Mouse (Mus musculus) hindbrain, embryonic 14.5 days (tissue): ENCODE results near the gene Pex1. TPM values are rescaled to one million over a fixed set of nuclear protein-coding genes. Genes with fewer than 3 reads are reported as not detected.
"Not testable (repeated sequence)": the region's sequence is repeated elsewhere in the genome, so short reads cannot be mapped to it uniquely, and the experiment has no call there.

Source experiments
- ATAC-seq: fragments of 200-750 bp; cut with Nextera tagmentation; 2 replicates; pipeline ENCODE4 v1.8.0; 2017; ENCODE audit warnings: moderate number of reproducible peaks, mild to moderate bottlenecking, moderate TSS enrichment, moderate library complexity; ENCODE audit not compliant: low FRiP score
- DNase-seq: peaks from one replicate; pipeline ENCODE4 v3.0.0-alpha.2; 2015; ENCODE audit warnings: low spot score
- H3K27ac ChIP-seq: fragments of 300-500 bp; sonication (generic); 2 replicates; pipeline ENCODE4 v1.5.1; 2014; ENCODE audit warnings: mild to moderate bottlenecking, moderate library complexity
- H3K27me3 ChIP-seq: fragments of 300-500 bp; sonication (generic); 2 replicates; pipeline ENCODE4 v1.6.1; 2014; ENCODE audit warnings: mild to moderate bottlenecking, low read length, mixed read lengths; ENCODE audit not compliant: control insufficient read depth, insufficient read depth
- H3K36me3 ChIP-seq: fragments of 300-500 bp; sonication (generic); replicated peaks from 2 replicates; pipeline ENCODE4 v1.6.1; 2014; ENCODE audit not compliant: control insufficient read depth, insufficient read depth
- H3K4me1 ChIP-seq: fragments of 300-500 bp; sonication (generic); replicated peaks from 2 replicates; pipeline ENCODE4 v1.6.1; 2014; ENCODE audit warnings: antibody characterized with exemption, low read length, mixed read lengths; ENCODE audit not compliant: control insufficient read depth, insufficient read depth
- H3K4me2 ChIP-seq: fragments of 300-500 bp; sonication (generic); replicated peaks from 2 replicates; pipeline ENCODE4 v1.6.1; 2014; ENCODE audit warnings: mild to moderate bottlenecking, moderate library complexity
- H3K4me3 ChIP-seq: fragments of 300-500 bp; sonication (generic); replicated peaks from 2 replicates; pipeline ENCODE4 v1.5.1; 2014; ENCODE audit warnings: mild to moderate bottlenecking, low read length
- H3K9ac ChIP-seq: fragments of 300-500 bp; sonication (generic); 2 replicates; pipeline ENCODE4 v1.6.1; 2014
- H3K9me3 ChIP-seq: fragments of 300-500 bp; sonication (generic); 2 replicates; pipeline ENCODE4 v1.6.1; 2016; ENCODE audit warnings: low read length; ENCODE audit not compliant: control insufficient read depth
- WGBS: fragments of 180-500 bp; shearing (Covaris S2); extraction: QIAGEN DNeasy Blood & Tissue Kit; methylation state at CpG from one replicate; pipeline ENCODE4 v1.1.7; 2014; 5-methylcytosine and 5-hydroxymethylcytosine counted together
- polyA plus RNA-seq: library from polyadenylated mRNA; unstranded; fragments of >200 nt; fragmentation: Nextera tagmentation; extraction: Ambion mirVana; gene quantifications from 2 replicates; pipeline ENCODE4 v1.2.1, GENCODE M21; 2014

Pex1 gene
- polyA plus RNA-seq, 1 experiment from 2014 or later, result 25.2 TPM

DNA sequence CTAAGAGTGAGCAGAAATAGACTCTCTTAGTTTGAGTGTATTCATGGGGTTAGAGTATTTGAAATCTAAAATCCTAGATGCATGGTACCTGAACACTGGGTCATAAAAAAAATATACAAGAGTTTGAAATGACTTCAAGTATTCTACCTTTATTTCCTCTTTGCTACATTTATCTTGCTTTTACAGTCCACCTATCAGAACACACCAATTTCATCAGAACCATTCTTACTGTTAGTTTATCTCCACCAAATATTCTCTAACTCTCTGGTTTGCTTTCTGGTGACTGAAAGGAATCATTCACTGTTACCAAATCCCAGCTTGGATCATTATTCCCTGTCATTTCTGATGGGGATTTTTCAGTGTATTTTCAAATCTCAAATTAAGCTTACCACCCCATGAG, 1.3 kb downstream of the Pex1 start:
- peak overlapping the region; percentile 88 for H3K4me3 ChIP-seq
- no peak overlapping the region for H3K27ac ChIP-seq
- H3K27me3 ChIP-seq, result no peaks in the 10 kb centered on the region
- H3K9me3 ChIP-seq, result no peaks in the 10 kb centered on the region
- DNase-seq (no peak), ATAC-seq (no peak)
- H3K9ac ChIP-seq, result peak overlapping the region; percentile 83
- H3K4me2 ChIP-seq, result peak overlapping the region; percentile 89
- H3K4me1 ChIP-seq, result peaks cover 19% of the 10 kb centered on the region
- H3K36me3 ChIP-seq, result peaks cover 6% of the 10 kb centered on the region

DNA sequence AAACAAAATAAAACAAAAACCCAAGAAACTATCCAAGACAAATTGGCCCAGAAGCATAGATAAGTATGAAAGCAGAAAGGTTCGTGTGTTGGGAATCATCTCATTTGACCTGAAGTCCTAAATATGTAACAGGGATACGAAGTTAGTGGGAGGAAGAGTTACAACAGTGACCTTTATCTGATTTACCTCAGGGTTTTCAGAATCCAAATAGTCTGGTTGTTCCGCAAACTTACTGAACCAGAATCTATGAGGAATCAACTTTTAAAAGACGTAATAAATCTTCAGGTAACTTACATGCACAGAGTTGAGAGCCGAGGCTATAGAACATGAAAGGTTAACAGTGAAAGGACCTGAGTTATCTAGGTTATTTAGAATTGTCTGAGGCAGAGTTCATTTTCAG, 2.9 kb downstream of the Pex1 start:
- ATAC-seq (no peak), DNase-seq (no peak)
- 93% methylated on average over 5 of the region's 5 CpGs for WGBS
- H3K27me3 ChIP-seq, result no peaks in the 10 kb centered on the region
- peaks cover 19% of the 10 kb centered on the region for H3K4me1 ChIP-seq
- no peak overlapping the region for H3K27ac ChIP-seq
- H3K36me3 ChIP-seq, result 0 out of 2 replicates have a peak, but pooled peaks cover 4% of the 10 kb centered on the region
- H3K4me3 ChIP-seq, result no peak overlapping the region
- H3K4me2 ChIP-seq, result no peak overlapping the region
- H3K9me3 ChIP-seq, result no peaks in the 10 kb centered on the region
- H3K9ac ChIP-seq, result no peak overlapping the region

GRCm38 (mm10) chr5:3600298-3600697, 4.4 kb downstream of the Pex1 start:
- peaks cover 9% of the 10 kb centered on the region for H3K4me1 ChIP-seq
- H3K9me3 ChIP-seq, result no peaks in the 10 kb centered on the region
- H3K9ac ChIP-seq, result no peak overlapping the region
- DNase-seq (no peak), ATAC-seq (no peak)
- no peak overlapping the region for H3K4me2 ChIP-seq
- peaks cover 12% of the 10 kb centered on the region for H3K36me3 ChIP-seq
- WGBS, result 81% methylated on average over 1 of the region's 1 CpGs
- H3K27ac ChIP-seq, result no peak overlapping the region
- H3K4me3 ChIP-seq, result no peak overlapping the region
- H3K27me3 ChIP-seq, result no peaks in the 10 kb centered on the region

- peaks cover 8% of the 10 kb centered on the region for H3K4me1 ChIP-seq
- H3K27ac ChIP-seq, result no peak overlapping the region
- H3K4me2 ChIP-seq, result no peak overlapping the region
- 90% methylated on average over 3 of the region's 3 CpGs for WGBS
- H3K36me3 ChIP-seq, result peaks cover 17% of the 10 kb centered on the region
- no peak overlapping the region for H3K4me3 ChIP-seq
- H3K27me3 ChIP-seq, result no peaks in the 10 kb centered on the region
- no peak for ATAC-seq
- H3K9me3 ChIP-seq, result no peaks in the 10 kb centered on the region
- no peak for DNase-seq
- no peak overlapping the region for H3K9ac ChIP-seq
These were observed 4.9 kb downstream of the Pex1 start for GRCm38 (mm10) chr5:3600790-3601189.

DNA sequence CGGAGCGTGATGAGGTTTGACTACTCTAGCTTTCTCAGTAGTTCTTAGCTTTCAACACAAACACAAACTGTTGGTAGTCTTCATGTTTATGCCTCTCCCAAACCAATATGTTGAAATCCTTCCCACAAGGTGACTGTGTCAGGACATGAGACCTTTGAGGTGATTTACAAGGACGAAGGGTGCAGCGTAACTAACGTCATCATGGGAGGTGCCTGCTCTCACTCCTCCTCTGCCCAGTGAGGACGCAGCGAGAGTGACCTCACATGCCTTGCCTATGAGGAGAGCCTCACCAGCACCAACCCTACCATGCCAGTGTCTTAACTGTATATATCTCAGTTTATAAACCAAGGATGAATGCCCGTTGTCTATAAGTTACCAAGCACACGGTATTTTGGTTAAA, 11.2 kb downstream of the Pex1 start:
- DNase-seq, result no peak
- H3K9ac ChIP-seq, result no peak overlapping the region
- no peak for ATAC-seq
- 96% methylated on average over 9 of the region's 9 CpGs for WGBS
- no peak overlapping the region for H3K4me2 ChIP-seq
- no peaks in the 10 kb centered on the region for H3K27me3 ChIP-seq
- no peak overlapping the region for H3K4me3 ChIP-seq
- peaks cover 56% of the 10 kb centered on the region for H3K36me3 ChIP-seq
- H3K4me1 ChIP-seq, result no peaks in the 10 kb centered on the region
- no peaks in the 10 kb centered on the region for H3K9me3 ChIP-seq
- H3K27ac ChIP-seq, result no peak overlapping the region

GRCm38 (mm10) chr5:3609241-3609640, 13.4 kb downstream of the Pex1 start:
- no peak for ATAC-seq
- WGBS, result 95% methylated on average over 7 of the region's 7 CpGs
- no peak for DNase-seq
- Histone ChIP-seq H3K36me3 (peaks cover 55% of the 10 kb centered on the region), H3K9me3 (no peaks in the 10 kb centered on the region), H3K9ac (no peak overlapping the region), H3K27me3 (no peaks in the 10 kb centered on the region), H3K4me3 (no peak overlapping the region), H3K4me1 (no peaks in the 10 kb centered on the region), H3K27ac (no peak overlapping the region), H3K4me2 (no peak overlapping the region)

DNA sequence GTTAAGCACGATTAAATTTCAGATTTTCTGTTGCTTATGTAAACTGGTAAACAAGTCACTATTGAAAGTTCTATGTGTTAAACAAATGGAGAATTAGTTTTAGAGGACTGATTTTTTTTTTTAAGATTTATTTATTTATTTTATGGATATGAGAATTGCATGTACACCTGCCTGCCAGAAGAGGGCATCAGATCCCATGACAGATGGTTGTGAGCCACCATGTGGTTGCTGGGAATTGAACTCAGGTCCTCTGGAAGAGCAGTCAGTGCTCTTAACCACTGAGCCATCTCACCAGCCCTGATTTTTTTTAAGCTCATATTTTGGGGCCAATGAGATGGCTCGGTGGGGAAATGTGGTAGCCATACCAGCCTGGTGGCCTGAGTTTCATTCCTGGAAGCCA, 16.0 kb downstream of the Pex1 start:
- H3K27me3 ChIP-seq, H3K27ac ChIP-seq, DNase-seq, H3K4me3 ChIP-seq, H3K9me3 ChIP-seq, H3K4me1 ChIP-seq, ATAC-seq, H3K9ac ChIP-seq, H3K4me2 ChIP-seq: not testable (repeated sequence)
- 100% methylated on average over 2 of the region's 2 CpGs for WGBS
- peaks cover 52% of the 10 kb centered on the region for H3K36me3 ChIP-seq

GRCm38 (mm10) chr5:3620486-3620885, 24.6 kb downstream of the Pex1 start:
- no peaks in the 10 kb centered on the region for H3K9me3 ChIP-seq
- H3K36me3 ChIP-seq, result peaks cover 87% of the 10 kb centered on the region
- no peaks in the 10 kb centered on the region for H3K27me3 ChIP-seq
- ATAC-seq, result no peak
- WGBS, result 81% methylated on average over 7 of the region's 7 CpGs
- H3K4me1 ChIP-seq, result no peaks in the 10 kb centered on the region
- H3K27ac ChIP-seq, result no peak overlapping the region
- H3K4me2 ChIP-seq, result no peak overlapping the region
- no peak for DNase-seq
- no peak overlapping the region for H3K4me3 ChIP-seq
- H3K9ac ChIP-seq, result no peak overlapping the region

- no peak overlapping the region for H3K4me3 ChIP-seq
- no peaks in the 10 kb centered on the region for H3K9me3 ChIP-seq
- no peak overlapping the region for H3K27ac ChIP-seq
- ATAC-seq (no peak), DNase-seq (no peak)
- no peaks in the 10 kb centered on the region for H3K27me3 ChIP-seq
- no peak overlapping the region for H3K9ac ChIP-seq
- no peaks in the 10 kb centered on the region for H3K4me1 ChIP-seq
- whole genome bisulfite sequencing, result 93% methylated on average over 5 of the region's 5 CpGs
- H3K4me2 ChIP-seq, result no peak overlapping the region
- peaks cover 70% of the 10 kb centered on the region for H3K36me3 ChIP-seq
These were observed 34.2 kb downstream of the Pex1 start for GRCm38 (mm10) chr5:3630055-3630454.

- Histone ChIP-seq H3K4me1 (no peaks in the 10 kb centered on the region), H3K4me2 (no peak overlapping the region), H3K27me3 (no peaks in the 10 kb centered on the region), H3K9ac (no peak overlapping the region), H3K9me3 (no peaks in the 10 kb centered on the region), H3K4me3 (no peak overlapping the region), H3K36me3 (peaks cover 68% of the 10 kb centered on the region), H3K27ac (no peak overlapping the region)
- no peak for ATAC-seq
- WGBS, result 55% methylated on average over 16 of the region's 16 CpGs
- DNase-seq, result no peak
These were observed 35.8 kb downstream of the Pex1 start for GRCm38 (mm10) chr5:3631512-3632271.
